Mouse (Mus musculus): ENCODE results near the gene Kif26a. TPM values are rescaled to one million over a fixed set of nuclear protein-coding genes. Genes with fewer than 3 reads are reported as not detected.

Kif26a gene
- not detected for total RNA-seq (2018; cell fraction: chromatin; rRNA removed)
- not detected for total RNA-seq (2018; cell fraction: cytosol; rRNA removed)
- under 1 TPM in 1 of 26 experiments, not detected in 25; 0.10 TPM for total RNA-seq (2018; cell fraction: nucleus; rRNA removed)
- not detected in 3 replicates for polyA plus RNA-seq (2018)

- WGBS (ENCODE audit: missing documents), result 3% methylated on average over 59 of the region's 68 CpGs
- Histone ChIP-seq H3K79me2 (ENCODE audit: inconsistent target) (no peaks in the 10 kb centered on the region), H3K36me3 (ENCODE audit: inconsistent target) (no peaks in the 10 kb centered on the region), H3K27ac (no peak within 1 kb of the TSS), H3K4me3 (ENCODE audit: inconsistent target) (no peak within 1 kb of the TSS)
Observed at GRCm38 (mm10) chr12:112145875-112146651, at the start of gene Kif26a. Gene Kif26a, plus strand, starts transcription at chr12:112146208.

GRCm38 (mm10) chr12:112096733-112097117 lies 49.3 kb upstream of the Kif26a start:
- H3K36me3 ChIP-seq (ENCODE audit: inconsistent target), result no peaks in the 10 kb centered on the region
- 60% methylated on average over 8 of the region's 8 CpGs for WGBS (ENCODE audit: missing documents)
- H3K79me2 ChIP-seq (ENCODE audit: inconsistent target), result no peaks in the 10 kb centered on the region
- H3K27ac ChIP-seq, result no peak overlapping the region
- no peak overlapping the region for H3K4me3 ChIP-seq (ENCODE audit: inconsistent target)

GRCm38 (mm10) chr12:112100106-112100505 lies 45.9 kb upstream of the Kif26a start:
- no peaks in the 10 kb centered on the region for H3K79me2 ChIP-seq (ENCODE audit: inconsistent target)
- WGBS (ENCODE audit: missing documents), result 81% methylated on average over 4 of the region's 4 CpGs
- no peak overlapping the region for H3K4me3 ChIP-seq (ENCODE audit: inconsistent target)
- H3K27ac ChIP-seq, result no peak overlapping the region
- H3K36me3 ChIP-seq (ENCODE audit: inconsistent target), result no peaks in the 10 kb centered on the region

GRCm38 (mm10) chr12:112101045-112101444 lies 45.0 kb upstream of the Kif26a start:
- H3K36me3 ChIP-seq (ENCODE audit: inconsistent target), result no peaks in the 10 kb centered on the region
- 68% methylated on average over 4 of the region's 4 CpGs for WGBS (ENCODE audit: missing documents)
- H3K4me3 ChIP-seq (ENCODE audit: inconsistent target), result no peak overlapping the region

GRCm38 (mm10) chr12:112103179-112103578 lies 42.8 kb upstream of the Kif26a start:
- H3K27ac ChIP-seq, result no peak overlapping the region
- no peak overlapping the region for H3K4me3 ChIP-seq (ENCODE audit: inconsistent target)
- no peaks in the 10 kb centered on the region for H3K79me2 ChIP-seq (ENCODE audit: inconsistent target)
- no peaks in the 10 kb centered on the region for H3K36me3 ChIP-seq (ENCODE audit: inconsistent target)
- WGBS (ENCODE audit: missing documents), result 85% methylated on average over 5 of the region's 5 CpGs

More at GRCm38 (mm10) chr12:112101045-112101444, 45.0 kb upstream of the Kif26a start:
- Histone ChIP-seq H3K27ac (no peak overlapping the region), H3K79me2 (ENCODE audit: inconsistent target) (no peaks in the 10 kb centered on the region)

GRCm38 (mm10) chr12:112104890-112105289 lies 41.1 kb upstream of the Kif26a start:
- H3K36me3 ChIP-seq (ENCODE audit: inconsistent target), result no peaks in the 10 kb centered on the region
- H3K27ac ChIP-seq, result no peak overlapping the region
- 91% methylated on average over 9 of the region's 11 CpGs for WGBS (ENCODE audit: missing documents)
- H3K79me2 ChIP-seq (ENCODE audit: inconsistent target), result no peaks in the 10 kb centered on the region
- H3K4me3 ChIP-seq (ENCODE audit: inconsistent target), result no peak overlapping the region

- Histone ChIP-seq H3K79me2 (ENCODE audit: inconsistent target) (no peaks in the 10 kb centered on the region), H3K27ac (no peak within 1 kb of the TSS), H3K4me3 (ENCODE audit: inconsistent target) (no peak within 1 kb of the TSS), H3K36me3 (ENCODE audit: inconsistent target) (no peaks in the 10 kb centered on the region)
- 13% methylated on average over 14 of the region's 14 CpGs for WGBS (ENCODE audit: missing documents)
Observed at GRCm38 (mm10) chr12:112106541-112106971, 39.5 kb upstream of the Kif26a start, which contains the start of gene Aspg. Gene Aspg, plus strand, starts transcription at chr12:112106679.

GRCm38 (mm10) chr12:112107685-112108084 lies 38.3 kb upstream of the Kif26a start:
- H3K4me3 ChIP-seq (ENCODE audit: inconsistent target), result no peak overlapping the region
- H3K27ac ChIP-seq, result no peak overlapping the region
- no peaks in the 10 kb centered on the region for H3K79me2 ChIP-seq (ENCODE audit: inconsistent target)
- 86% methylated on average over 8 of the region's 8 CpGs for WGBS (ENCODE audit: missing documents)
- H3K36me3 ChIP-seq (ENCODE audit: inconsistent target), result no peaks in the 10 kb centered on the region

- no peak overlapping the region for H3K27ac ChIP-seq
- no peaks in the 10 kb centered on the region for H3K36me3 ChIP-seq (ENCODE audit: inconsistent target)
- no peaks in the 10 kb centered on the region for H3K79me2 ChIP-seq (ENCODE audit: inconsistent target)
- WGBS (ENCODE audit: missing documents), result 87% methylated on average over 11 of the region's 11 CpGs
- no peak overlapping the region for H3K4me3 ChIP-seq (ENCODE audit: inconsistent target)
Observed at GRCm38 (mm10) chr12:112108696-112109445, 37.1 kb upstream of the Kif26a start.

GRCm38 (mm10) chr12:112109701-112110100 lies 36.3 kb upstream of the Kif26a start:
- H3K79me2 ChIP-seq (ENCODE audit: inconsistent target), result no peaks in the 10 kb centered on the region
- no peaks in the 10 kb centered on the region for H3K36me3 ChIP-seq (ENCODE audit: inconsistent target)
- 84% methylated on average over 9 of the region's 9 CpGs for WGBS (ENCODE audit: missing documents)
- no peak overlapping the region for H3K4me3 ChIP-seq (ENCODE audit: inconsistent target)
- H3K27ac ChIP-seq, result no peak overlapping the region

- Histone ChIP-seq H3K79me2 (ENCODE audit: inconsistent target) (no peaks in the 10 kb centered on the region), H3K36me3 (ENCODE audit: inconsistent target) (no peaks in the 10 kb centered on the region), H3K27ac (no peak overlapping the region), H3K4me3 (ENCODE audit: inconsistent target) (no peak overlapping the region)
- WGBS (ENCODE audit: missing documents), result 94% methylated on average over 5 of the region's 5 CpGs
Observed at GRCm38 (mm10) chr12:112111323-112111722, 34.7 kb upstream of the Kif26a start.

GRCm38 (mm10) chr12:112112235-112112634 lies 33.8 kb upstream of the Kif26a start:
- no peaks in the 10 kb centered on the region for H3K79me2 ChIP-seq (ENCODE audit: inconsistent target)
- no peaks in the 10 kb centered on the region for H3K36me3 ChIP-seq (ENCODE audit: inconsistent target)
- H3K4me3 ChIP-seq (ENCODE audit: inconsistent target), result no peak overlapping the region
- no peak overlapping the region for H3K27ac ChIP-seq
- 91% methylated on average over 6 of the region's 6 CpGs for WGBS (ENCODE audit: missing documents)

- Histone ChIP-seq H3K27ac (no peak overlapping the region), H3K4me3 (ENCODE audit: inconsistent target) (no peak overlapping the region), H3K79me2 (ENCODE audit: inconsistent target) (no peaks in the 10 kb centered on the region), H3K36me3 (ENCODE audit: inconsistent target) (no peaks in the 10 kb centered on the region)
- 27% methylated on average over 10 of the region's 13 CpGs for WGBS (ENCODE audit: missing documents)
Observed at GRCm38 (mm10) chr12:112112686-112113396, 33.2 kb upstream of the Kif26a start.

- 14% methylated on average over 7 of the region's 7 CpGs for whole genome bisulfite sequencing (ENCODE audit: missing documents)
- H3K79me2 ChIP-seq (ENCODE audit: inconsistent target), result no peaks in the 10 kb centered on the region
- no peak overlapping the region for H3K4me3 ChIP-seq (ENCODE audit: inconsistent target)
- H3K36me3 ChIP-seq (ENCODE audit: inconsistent target), result no peaks in the 10 kb centered on the region
- no peak overlapping the region for H3K27ac ChIP-seq
Observed at GRCm38 (mm10) chr12:112113710-112114109, 32.3 kb upstream of the Kif26a start.

Data from macrophage (primary cell).